Mouse (Mus musculus) CH12.LX (cell line): ENCODE data around the gene Evi5l.

ENCODE experiments used
- SMC3 ChIP-seq: IDR thresholded peaks from 2 replicates; pipeline ENCODE4 v1.6.1; 2011; ENCODE audit warnings: low read depth, low read length, improper control_type of control experiment
- ZKSCAN1 ChIP-seq: IDR thresholded peaks from 2 replicates; pipeline ENCODE4 v1.6.1; 2012; ENCODE audit warnings: low read depth, inconsistent platforms, low read length, improper control_type of control experiment, borderline replicate concordance

DNA sequence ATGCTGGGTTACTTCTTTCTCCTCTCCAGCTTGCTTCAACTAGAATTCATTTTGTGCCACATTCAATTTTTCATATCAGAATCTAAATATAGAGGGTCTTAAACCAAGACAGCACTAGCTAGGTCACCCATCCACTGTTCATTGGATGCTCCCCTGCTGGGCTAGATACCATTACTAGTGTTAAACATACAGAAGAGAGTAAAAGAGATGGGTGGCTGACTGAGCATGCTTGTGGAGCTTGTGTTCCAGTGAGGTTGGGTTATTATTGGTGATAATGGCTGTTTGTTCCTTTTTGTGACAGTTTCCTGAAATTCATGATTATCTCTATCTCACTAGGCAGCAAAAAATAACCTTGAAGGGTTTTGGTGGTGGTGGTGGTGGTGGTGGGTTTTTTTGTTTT is 55.7 kb downstream of the Evi5l start:
- TF ChIP-seq SMC3 (no peak), ZKSCAN1 (no peak)
